Mouse (Mus musculus) embryo, embryonic 11 days (tissue): ENCODE results near the gene Gm10320.

Experiments
- DNase-seq: peaks from one replicate; pipeline ENCODE4 v3.0.0-alpha.2; 2015

Gm10320 gene

GRCm38 (mm10) chr13:98456398-98456797 lies 35.4 kb downstream of the Gm10320 start:
- no peak for DNase-seq

GRCm38 (mm10) chr13:98455646-98456045 lies 36.2 kb downstream of the Gm10320 start:
- no peak for DNase-seq

GRCm38 (mm10) chr13:98454224-98454967 lies 37.4 kb downstream of the Gm10320 start:
- no peak for DNase-seq

- no peak for DNase-seq
Measured at GRCm38 (mm10) chr13:98453146-98453545, 38.7 kb downstream of the Gm10320 start.

GRCm38 (mm10) chr13:98448696-98449095 lies 43.1 kb downstream of the Gm10320 start:
- no peak for DNase-seq

GRCm38 (mm10) chr13:98447741-98448140 lies 44.1 kb downstream of the Gm10320 start:
- DNase-seq = no peak

GRCm38 (mm10) chr13:98445391-98446125 lies 46.2 kb downstream of the Gm10320 start:
- no peak for DNase-seq

GRCm38 (mm10) chr13:98441001-98441400 lies 50.8 kb downstream of the Gm10320 start:
- DNase-seq = no peak

- DNase-seq = peak; percentile 54
Measured at GRCm38 (mm10) chr13:98440293-98440952, 51.4 kb downstream of the Gm10320 start.
